Mouse (Mus musculus): ENCODE measurements at regions not wholly inside any gene's neighbourhood (a gene's known extent, or its start where the extent isn't known, plus 50 kb on each side); places are given as distances from the start of the nearest gene placed in this dataset.

DNA sequence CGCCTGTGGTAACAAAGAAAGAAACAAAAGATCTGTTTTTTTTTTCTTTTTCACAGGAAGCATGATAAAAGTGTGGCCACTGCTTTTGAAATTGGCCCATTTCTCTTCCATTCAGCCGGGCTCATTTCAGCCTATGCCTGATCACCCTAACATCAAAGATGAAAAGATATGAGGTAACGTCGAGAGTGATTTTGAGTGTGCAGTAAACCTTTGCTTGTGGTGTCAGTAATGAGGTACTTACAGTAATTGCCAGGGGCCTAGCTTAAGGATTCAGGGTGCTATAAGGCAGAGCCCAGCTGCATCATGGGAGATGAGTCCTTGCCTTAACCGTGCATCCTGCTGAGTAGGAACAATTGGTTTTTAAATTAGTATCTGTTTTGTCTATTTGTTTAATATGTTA is 354.2 kb downstream of the Ice1 start:
- TF ChIP-seq POLR2A (IDR thresholded peaks at IDR 0.05; ENCODE audit: low read depth, low read length) (no peak), CTCF (IDR thresholded peaks at IDR 0.05; ENCODE audit: extremely low read depth, insufficient read length, insufficient replicate concordance, low read depth, low read length) (no peak)

All from small intestine, adult 2 months (tissue).